Mouse (Mus musculus): Measurements from ENCODE around the gene Csnk1g2.

The Csnk1g2 gene

GRCm38 (mm10) chr10:80622661-80623456 is at the start of gene Csnk1g2:
TSS of gene Csnk1g2 (plus strand) at chr10:80622838.
- no peak for DNase-seq (ENCODE audit: low read depth)

GRCm38 (mm10) chr10:80573944-80574343 is 48.7 kb upstream of the Csnk1g2 start:
- no peak for DNase-seq (ENCODE audit: low read depth)

- DNase-seq (ENCODE audit: low read depth), result no peak
These were observed 47.7 kb upstream of the Csnk1g2 start for GRCm38 (mm10) chr10:80574896-80575295.

GRCm38 (mm10) chr10:80575925-80576324 is 46.7 kb upstream of the Csnk1g2 start:
- DNase-seq (ENCODE audit: low read depth), result no peak

- DNase-seq (ENCODE audit: low read depth), result peak; percentile 82
These were observed 46.1 kb upstream of the Csnk1g2 start for GRCm38 (mm10) chr10:80576351-80577194.

GRCm38 (mm10) chr10:80577195-80578130 is 45.2 kb upstream of the Csnk1g2 start, which contains the start of gene Klf16:
TSS of gene Klf16 (minus strand) at chr10:80577321.
- peak; percentile 99 for DNase-seq (ENCODE audit: low read depth)

GRCm38 (mm10) chr10:80578131-80578750 is 44.4 kb upstream of the Csnk1g2 start:
- peak; percentile 95 for DNase-seq (ENCODE audit: low read depth)

- peak; percentile 90 for DNase-seq (ENCODE audit: low read depth)
These were observed 43.7 kb upstream of the Csnk1g2 start for GRCm38 (mm10) chr10:80578911-80579310.

- no peak for DNase-seq (ENCODE audit: low read depth)
These were observed 39.6 kb upstream of the Csnk1g2 start for GRCm38 (mm10) chr10:80583047-80583446.

GRCm38 (mm10) chr10:80584045-80584488 is 38.6 kb upstream of the Csnk1g2 start:
- no peak for DNase-seq (ENCODE audit: low read depth)

- no peak for DNase-seq (ENCODE audit: low read depth)
These were observed 37.7 kb upstream of the Csnk1g2 start for GRCm38 (mm10) chr10:80584642-80585552.

- DNase-seq (ENCODE audit: low read depth), result no peak
These were observed 37.1 kb upstream of the Csnk1g2 start for GRCm38 (mm10) chr10:80585581-80585980.

- DNase-seq (ENCODE audit: low read depth), result no peak
These were observed 36.0 kb upstream of the Csnk1g2 start for GRCm38 (mm10) chr10:80586407-80587304.

GRCm38 (mm10) chr10:80587305-80587657 is 35.4 kb upstream of the Csnk1g2 start:
- no peak for DNase-seq (ENCODE audit: low read depth)

GRCm38 (mm10) chr10:80589127-80589878 is 33.3 kb upstream of the Csnk1g2 start:
- no peak for DNase-seq (ENCODE audit: low read depth)

- peak; percentile 99 for DNase-seq (ENCODE audit: low read depth)
These were observed 32.5 kb upstream of the Csnk1g2 start, which contains the start of gene Abhd17a for GRCm38 (mm10) chr10:80589879-80590854. TSS of gene Abhd17a (minus strand) at chr10:80590341.

GRCm38 (mm10) chr10:80596318-80596717 is 26.3 kb upstream of the Csnk1g2 start:
- no peak for DNase-seq (ENCODE audit: low read depth)
